Mouse (Mus musculus): ENCODE measurements around the gene Spata25. TPM values are rescaled to one million over a fixed set of nuclear protein-coding genes. Genes with fewer than 3 reads are reported as not detected.
A peak's percentile ranks its signal among the peaks of the same experiment; 100 is the strongest.

Spata25 gene
- total RNA-seq, 2 experiments from 2014 or later = not detected

GRCm38 (mm10) chr2:164850061-164850460 is 21.7 kb upstream of the Spata25 start:
- no peak for DNase-seq

DNA sequence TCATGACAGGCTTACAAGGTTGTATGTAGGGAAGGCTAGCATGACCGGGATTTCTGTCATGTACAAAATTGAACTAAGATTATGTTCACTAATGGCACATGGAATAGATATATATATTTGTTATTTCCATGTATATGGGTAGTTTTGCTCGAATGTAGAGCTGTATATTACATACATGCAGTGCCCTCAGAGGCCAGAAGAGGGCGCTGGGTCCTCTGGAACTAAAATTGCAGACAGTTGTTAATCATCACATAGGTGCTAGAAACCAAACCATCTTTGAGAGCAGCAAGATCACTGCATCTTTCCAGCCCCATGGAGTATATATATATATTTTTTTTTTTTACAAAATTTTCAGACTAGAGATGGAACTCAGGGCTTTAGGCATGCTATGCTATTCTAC is 17.4 kb upstream of the Spata25 start:
- DNase-seq = no peak

DNA sequence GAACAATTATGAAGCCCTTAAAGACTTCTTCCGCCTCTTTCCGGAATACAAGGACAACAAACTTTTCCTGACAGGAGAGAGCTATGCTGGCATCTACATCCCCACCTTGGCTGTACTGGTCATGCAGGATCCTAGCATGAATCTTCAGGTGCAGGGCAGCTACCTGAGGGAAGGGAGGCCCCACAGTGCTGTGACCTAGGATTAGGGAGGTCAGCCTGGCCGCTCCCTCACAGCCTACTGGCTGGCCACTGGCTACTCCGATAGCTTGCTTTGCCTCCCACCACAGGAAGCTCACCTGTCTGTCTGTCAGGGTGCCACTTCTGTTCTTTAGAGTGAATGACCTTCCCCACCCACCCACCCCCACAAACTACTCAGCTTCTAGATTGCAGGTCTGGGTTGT is 6.8 kb upstream of the Spata25 start:
- DNase-seq = no peak

GRCm38 (mm10) chr2:164834531-164834930 is 6.2 kb upstream of the Spata25 start:
- no peak for DNase-seq

DNA sequence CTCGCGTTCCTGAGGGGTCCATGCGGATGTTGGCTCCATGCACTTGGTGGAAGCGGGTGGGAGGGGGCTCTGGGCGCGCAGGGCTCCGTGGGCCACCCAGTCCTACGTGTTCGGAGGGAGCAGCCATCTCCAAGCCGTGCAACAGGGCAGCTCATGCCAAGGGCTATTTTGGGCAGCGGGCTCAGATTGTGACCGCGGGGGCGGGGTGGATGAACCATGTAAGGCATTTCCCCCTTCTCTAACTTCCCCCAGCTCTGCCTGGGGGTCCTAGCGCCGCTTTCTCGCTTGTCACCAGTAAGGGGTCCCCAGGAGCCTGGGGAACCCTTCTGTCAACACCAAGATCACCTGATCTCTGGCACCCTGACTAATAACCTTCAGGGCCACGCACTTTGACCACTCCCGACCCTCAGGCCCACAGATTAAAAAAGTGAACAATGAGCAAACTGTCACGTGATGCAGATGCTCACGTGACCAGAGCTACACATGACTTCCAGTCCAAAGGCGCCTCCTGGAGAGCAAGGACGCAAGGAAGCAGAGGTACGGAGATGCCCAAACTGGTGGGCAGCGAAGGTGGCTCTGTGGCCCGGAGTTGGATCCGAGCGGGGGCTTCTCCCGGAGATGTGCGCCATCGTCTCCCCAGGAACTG is 5.1 kb upstream of the Spata25 start, which contains the start of gene Neurl2:
Neurl2 (minus strand) TSS at position 143 of the 646 bp plus-strand sequence.
- peak; percentile 86 to 87 for DNase-seq

DNA sequence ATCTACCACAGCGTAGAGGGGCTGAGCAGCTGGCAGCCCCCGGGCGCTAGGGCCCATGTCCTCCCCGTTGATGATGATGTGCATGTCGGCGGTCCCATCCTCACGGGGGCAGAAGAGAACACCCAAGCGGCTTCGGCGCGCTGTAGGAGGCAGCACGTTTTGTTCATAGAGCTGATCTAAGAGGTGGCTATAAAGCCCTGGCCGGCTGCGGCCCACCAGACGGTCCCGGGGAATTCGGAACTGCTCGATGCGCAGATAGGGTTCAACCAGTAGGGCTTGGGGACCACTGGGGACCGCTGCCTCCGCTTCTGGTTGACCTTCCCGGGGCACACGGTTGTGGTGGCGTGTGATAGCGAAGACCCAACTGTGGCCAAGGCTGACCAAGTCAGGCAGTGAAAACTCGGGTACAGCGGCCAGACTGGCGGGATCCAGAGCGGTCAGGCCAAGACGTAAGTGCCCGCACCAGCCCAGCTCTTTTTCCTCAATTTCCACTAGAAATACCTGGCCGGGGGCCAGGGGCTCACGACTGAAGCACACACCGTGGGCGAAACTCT is 4.5 kb upstream of the Spata25 start, which contains the start of gene Ctsa:
Ctsa (plus strand) TSS at position 126 of the 554 bp plus-strand sequence.
- peak; percentile 80 to 82 for DNase-seq

GRCm38 (mm10) chr2:164832032-164832747 is 3.9 kb upstream of the Spata25 start:
- no peak for DNase-seq

- DNase-seq = no peak
These were observed 2.7 kb upstream of the Spata25 start for GRCm38 (mm10) chr2:164831029-164831428.

- no peak for DNase-seq
These were observed 753 bp upstream of the Spata25 start for GRCm38 (mm10) chr2:164829090-164829489.

DNA sequence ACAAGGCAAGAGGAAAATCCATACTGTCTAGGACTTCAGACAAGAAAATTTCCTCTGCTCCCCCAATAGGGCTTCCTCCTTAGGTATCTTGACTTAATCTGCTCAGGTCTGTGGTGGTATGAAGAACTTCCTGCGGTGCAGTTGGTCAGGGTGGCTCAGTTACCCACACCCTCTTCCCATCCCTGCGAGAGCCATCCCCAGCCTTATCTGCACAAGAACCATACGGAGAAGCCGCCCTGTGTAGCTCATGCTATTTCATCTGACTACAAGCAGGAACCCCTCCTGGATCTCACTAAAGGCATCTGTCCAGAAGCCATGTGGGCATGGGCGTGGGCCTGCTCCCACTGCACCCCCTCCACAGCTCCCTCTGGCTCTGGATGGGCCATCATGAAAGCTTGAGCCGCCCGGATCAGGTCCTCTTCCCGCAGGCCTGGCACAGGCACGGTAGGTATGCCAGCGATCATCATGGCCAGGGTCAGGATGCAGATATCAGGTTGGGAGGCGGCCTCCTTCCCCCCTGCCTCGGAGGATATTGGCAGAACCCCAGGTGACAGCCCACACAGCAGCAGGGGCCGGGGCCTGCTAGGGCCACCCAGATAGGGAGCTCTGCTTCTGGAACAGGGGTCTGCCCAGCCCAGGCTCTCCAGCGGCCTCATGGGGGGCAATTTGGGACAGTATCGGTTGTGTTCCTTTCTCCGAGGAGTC is 1.0 kb downstream of the Spata25 start:
- no peak for DNase-seq

- no peak for DNase-seq
These were observed 2.8 kb downstream of the Spata25 start for GRCm38 (mm10) chr2:164825521-164825920.

GRCm38 (mm10) chr2:164823969-164824368 is 4.4 kb downstream of the Spata25 start:
- no peak for DNase-seq

DNA sequence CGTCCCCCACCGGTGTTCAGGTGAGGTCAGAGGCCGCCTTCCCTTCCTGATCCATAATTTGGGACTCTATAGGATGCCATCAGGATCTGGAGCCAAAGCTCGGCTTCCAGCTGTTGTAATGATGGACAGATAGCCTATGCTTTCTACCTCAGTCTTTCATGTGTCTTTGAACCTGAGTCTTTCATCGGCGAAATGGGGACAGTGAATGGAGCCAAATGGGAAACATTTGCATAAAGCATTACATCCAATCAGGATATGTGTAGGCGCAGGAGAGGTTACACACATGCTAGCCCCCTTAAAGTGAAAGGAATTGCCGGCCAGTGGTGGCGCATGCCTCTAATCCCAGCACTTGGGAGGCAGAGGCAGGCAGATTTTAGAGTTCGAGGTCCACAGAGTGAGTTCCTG is 5.2 kb downstream of the Spata25 start:
- peak in 1 of 2 experiments; percentile 35 for DNase-seq

- peak; percentile 100 for DNase-seq
These were observed 5.6 kb downstream of the Spata25 start, which contains the start of gene Zswim1 for GRCm38 (mm10) chr2:164822636-164823165. Gene Zswim1, plus strand, starts transcription at chr2:164822686.

DNA sequence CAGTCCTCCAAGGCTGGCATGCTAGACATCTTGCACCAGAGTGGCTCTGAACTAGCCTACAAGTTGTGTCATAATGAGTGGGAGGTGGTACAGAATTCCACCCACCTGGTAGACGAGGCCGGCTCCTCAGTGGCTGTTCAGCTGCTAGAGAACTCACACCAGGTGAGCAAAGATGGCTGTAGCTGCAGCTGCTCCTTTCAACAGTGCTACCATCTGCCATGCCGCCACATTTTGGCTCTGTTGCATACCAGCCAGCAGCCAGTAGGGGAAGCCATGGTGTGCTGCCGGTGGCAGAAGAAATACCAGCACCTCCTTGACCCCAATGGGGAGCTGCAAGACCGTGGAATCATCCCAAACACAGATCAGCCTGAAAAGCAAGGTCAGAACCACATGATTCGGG is 7.3 kb downstream of the Spata25 start:
- DNase-seq = no peak

DNA sequence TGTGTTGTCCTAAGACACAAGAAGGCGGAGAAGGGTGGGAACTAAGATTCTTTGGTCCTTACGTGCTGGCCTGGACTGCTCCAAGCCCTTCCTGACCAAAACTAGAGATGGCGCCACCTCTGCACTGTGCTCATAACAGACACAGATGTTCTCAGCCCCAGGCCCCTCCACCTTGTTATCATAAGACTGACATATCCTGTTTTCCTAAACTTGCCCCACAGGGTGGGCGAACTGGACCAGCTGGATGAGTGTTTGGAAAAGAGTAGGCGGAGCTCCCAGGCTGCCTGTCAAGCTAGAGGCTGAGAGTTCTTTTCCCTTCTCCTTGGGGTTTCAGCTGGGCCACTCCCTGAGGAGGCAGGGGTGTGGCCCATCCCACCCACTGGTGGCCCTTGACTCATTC is 10.6 kb downstream of the Spata25 start:
- DNase-seq = no peak

DNA sequence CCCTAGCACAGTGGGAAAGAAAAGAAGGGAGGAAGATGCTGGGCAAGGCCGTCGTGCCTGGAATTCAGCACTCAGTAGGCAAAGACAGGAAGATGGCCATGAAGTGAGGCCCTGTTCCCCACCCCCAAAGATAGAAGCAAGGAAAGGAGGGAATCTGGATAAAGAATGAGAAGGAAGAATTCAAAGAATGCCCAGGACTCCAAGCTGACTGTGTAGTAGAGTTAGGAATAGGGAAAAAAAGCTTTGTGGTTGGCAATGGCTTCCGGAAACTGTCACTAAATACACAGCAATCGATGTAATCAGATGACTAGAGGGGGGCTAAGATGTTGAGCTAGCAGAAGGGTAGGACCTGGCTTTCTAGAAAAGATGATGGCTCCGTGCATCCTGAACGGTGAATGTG is 11.1 kb downstream of the Spata25 start:
- DNase-seq = no peak

GRCm38 (mm10) chr2:164815821-164816220 is 12.5 kb downstream of the Spata25 start:
- DNase-seq = no peak

- DNase-seq = no peak
These were observed 13.0 kb downstream of the Spata25 start for GRCm38 (mm10) chr2:164815348-164815747.

DNA sequence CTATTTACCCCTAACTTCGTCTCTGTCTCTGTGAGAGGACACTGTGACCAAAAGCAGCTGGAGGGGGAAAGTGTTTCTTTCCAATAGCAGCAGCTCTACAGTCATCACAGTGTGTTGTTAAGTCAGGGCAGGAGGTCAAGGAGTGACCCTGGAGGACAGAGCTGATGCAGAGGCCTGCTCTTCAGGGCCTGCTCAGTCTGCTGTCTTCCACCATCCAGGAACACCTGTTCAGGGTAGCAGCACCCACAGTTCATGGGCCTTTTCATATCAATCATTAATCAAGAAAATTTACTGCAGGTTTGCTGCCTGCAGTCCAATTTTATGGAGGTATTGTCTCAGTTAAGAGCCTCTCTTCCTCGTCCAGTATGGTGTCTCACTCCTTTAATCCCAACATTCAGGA is 14.8 kb downstream of the Spata25 start:
- no peak for DNase-seq

DNA sequence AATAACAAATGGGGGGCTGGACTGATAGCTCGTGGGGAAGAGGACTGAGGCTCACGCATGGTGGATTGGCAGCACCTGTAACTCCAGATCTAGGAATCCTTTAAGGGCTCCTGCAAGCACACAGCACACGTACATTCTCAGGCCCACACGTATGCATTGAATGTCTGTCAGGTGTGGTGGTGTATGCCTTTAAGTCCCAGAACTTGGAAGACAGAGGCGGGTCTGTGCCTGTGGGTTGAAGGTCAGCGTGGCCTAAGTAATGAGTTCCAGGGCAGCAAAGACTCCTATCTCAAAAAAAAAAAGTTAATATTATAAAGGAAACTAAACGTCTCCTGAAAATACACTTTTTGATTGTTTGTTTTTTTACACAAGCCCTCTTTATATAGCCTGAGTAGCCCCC is 21.7 kb downstream of the Spata25 start:
- no peak for DNase-seq

DNA sequence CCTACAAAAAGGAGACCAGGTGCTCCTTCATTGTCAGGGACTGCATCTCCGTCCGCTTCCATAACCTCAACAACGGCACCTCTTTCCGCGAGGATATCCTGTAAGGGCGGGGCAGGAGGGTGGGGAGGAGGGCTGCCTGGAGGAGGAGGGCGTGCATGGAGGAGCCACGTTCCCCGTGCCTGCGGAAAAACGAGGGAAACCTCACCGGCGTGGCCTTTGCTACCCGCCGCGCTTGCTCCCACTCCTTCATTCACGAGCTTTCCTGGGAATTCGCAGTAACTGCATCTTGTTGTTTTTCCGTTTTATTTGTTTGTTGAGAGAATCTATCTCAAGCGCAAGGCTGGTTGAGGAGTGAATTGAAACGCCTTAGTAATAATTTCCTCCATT is 23.0 kb downstream of the Spata25 start:
- no peak for DNase-seq

All from layer of hippocampus, postnatal 36 days (tissue).